24 mouse cellular contexts compared by ENCODE assay signal in the genomic region with DNA sequence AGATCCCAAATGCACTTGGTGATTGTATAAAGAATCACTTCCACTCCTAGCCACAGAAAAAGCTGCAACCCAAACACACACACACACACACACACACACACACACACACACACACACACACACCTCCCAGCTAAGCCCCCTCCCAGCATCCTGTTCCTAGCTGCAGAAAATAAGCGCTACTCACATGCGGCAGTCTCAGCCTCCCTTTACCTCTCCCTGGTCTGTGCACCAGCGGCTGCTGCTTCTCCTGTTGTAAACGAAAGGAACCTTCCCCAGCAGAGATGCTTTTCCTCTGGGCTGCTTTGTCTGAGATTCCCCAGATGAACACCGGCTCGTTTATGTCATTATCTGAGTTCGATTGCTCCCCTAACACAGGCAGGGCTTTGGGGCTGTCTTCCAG. TPM values are rescaled to one million over a fixed set of nuclear protein-coding genes. Genes with fewer than 3 reads are reported as not detected.
DNase-seq lines count a peak whose midpoint lies in the region; ATAC-seq and TF ChIP-seq lines count a peak whose summit lies in the region.
"Had no signal": no experiment of that assay in that cellular context is flagged by ENCODE, and none has a peak within 500 bp of the region (broad histone marks: within the 10 kb centered on the region; RNA-seq: fewer than 3 reads in every experiment).

A gene (minus strand): TSS at position 223 of the 400 bp plus-strand sequence.

- TF ChIP-seq POLR2A in olfactory bulb, adult 2 months (IDR thresholded peaks at IDR 0.05; ENCODE audit: insufficient read depth, low read depth, low read length) = no peak

- H3K9me3 ChIP-seq in hindbrain, embryonic 13.5 days = no peaks in the 10 kb centered on the region
- H3K9me3 ChIP-seq in hindbrain, embryonic 11.5 days (ENCODE audit: control insufficient read depth, low read length) = no peaks in the 10 kb centered on the region
- H3K9me3 ChIP-seq in megakaryocyte, embryonic 14.5 days = 0 out of 2 replicates have a peak, but pooled peaks cover 2% of the 10 kb centered on the region
- H3K9me3 ChIP-seq: embryonic facial prominence, embryonic 13.5 days; intestine, embryonic 15.5 days; kidney, embryonic 15.5 days; liver, embryonic 12.5 days; stomach, embryonic 15.5 days had no signal

- no peaks in the 10 kb centered on the region for H3K27me3 ChIP-seq in hindbrain, embryonic 13.5 days
- no peaks in the 10 kb centered on the region for H3K27me3 ChIP-seq in hindbrain, embryonic 11.5 days (ENCODE audit: control insufficient read depth, insufficient read depth, low read length)
- no peaks in the 10 kb centered on the region for H3K27me3 ChIP-seq in megakaryocyte, embryonic 14.5 days (replicated peaks)
- H3K27me3 ChIP-seq: embryonic facial prominence, embryonic 13.5 days; intestine, embryonic 15.5 days; kidney, embryonic 15.5 days; liver, embryonic 12.5 days; stomach, embryonic 15.5 days had no signal

- no peak for ATAC-seq in hindbrain, embryonic 13.5 days (ENCODE audit: low FRiP score)
- no peak for ATAC-seq in hindbrain, embryonic 11.5 days (ENCODE audit: low FRiP score)
- ATAC-seq in megakaryocyte, adult 5-6 weeks (ENCODE audit: poor library complexity, severe bottlenecking) = no peak
- ATAC-seq: intestine, embryonic 15.5 days; liver, embryonic 12.5 days had no signal

- H3K4me2 ChIP-seq in hindbrain, embryonic 13.5 days = peak within 1 kb of the TSS; percentile 26; the same call in 1 of the 2 replicates
- H3K4me2 ChIP-seq in hindbrain, embryonic 11.5 days (replicated peaks; ENCODE audit: low read depth, low read length) = no peak within 1 kb of the TSS
- H3K4me2 ChIP-seq: embryonic facial prominence, embryonic 13.5 days; heart, embryonic 11.5 days; intestine, embryonic 15.5 days; kidney, embryonic 15.5 days; liver, embryonic 12.5 days; lung, embryonic 14.5 days; stomach, embryonic 15.5 days had no signal

- no peak for TF ChIP-seq CTCF in olfactory bulb, adult 2 months (IDR thresholded peaks at IDR 0.05; ENCODE audit: insufficient read depth, low read depth, low read length)

- 0 out of 2 replicates have a peak within 1 kb of the TSS, but pooled peaks have one; percentile 31 for H3K9ac ChIP-seq in hindbrain, embryonic 13.5 days
- H3K9ac ChIP-seq in hindbrain, embryonic 11.5 days (ENCODE audit: low read depth, low read length) = no peak within 1 kb of the TSS
- H3K9ac ChIP-seq: embryonic facial prominence, embryonic 13.5 days; intestine, embryonic 15.5 days; kidney, embryonic 15.5 days; liver, embryonic 12.5 days; lung, embryonic 14.5 days; stomach, embryonic 15.5 days had no signal

- no peak within 1 kb of the TSS for H3K4me3 ChIP-seq in hindbrain, embryonic 13.5 days
- H3K4me3 ChIP-seq in hindbrain, embryonic 11.5 days (ENCODE audit: low read depth, low read length) = no peak within 1 kb of the TSS
- peak within 1 kb of the TSS; percentile 66 for H3K4me3 ChIP-seq in megakaryocyte, embryonic 14.5 days (replicated peaks)
- peak within 1 kb of the TSS; percentile 44 for H3K4me3 ChIP-seq in olfactory bulb, adult 2 months (ENCODE audit: insufficient read depth, low read depth, low read length)
- H3K4me3 ChIP-seq: embryonic facial prominence, embryonic 13.5 days; intestine, embryonic 15.5 days; kidney, embryonic 15.5 days; liver, embryonic 12.5 days; stomach, embryonic 15.5 days had no signal

- WGBS in hindbrain, embryonic 13.5 days = 44% methylated on average over 7 of the region's 7 CpGs
- 56% methylated on average over 7 of the region's 7 CpGs for WGBS in hindbrain, embryonic 11.5 days
- 22% methylated on average over 7 of the region's 7 CpGs for WGBS in olfactory bulb, adult 2 months

- 0 out of 2 replicates have a peak, but pooled peaks cover 10% of the 10 kb centered on the region for H3K4me1 ChIP-seq in hindbrain, embryonic 13.5 days (replicated peaks)
- no peaks in the 10 kb centered on the region for H3K4me1 ChIP-seq in hindbrain, embryonic 11.5 days (replicated peaks; ENCODE audit: control insufficient read depth, insufficient read depth, low read length)
- no peaks in the 10 kb centered on the region for H3K4me1 ChIP-seq in megakaryocyte, embryonic 14.5 days
- H3K4me1 ChIP-seq in olfactory bulb, adult 2 months (ENCODE audit: control insufficient read depth, insufficient read depth, low read length) = peaks cover 10% of the 10 kb centered on the region
- H3K4me1 ChIP-seq: liver, embryonic 12.5 days; stomach, embryonic 15.5 days had no signal

- H3K36me3 ChIP-seq in hindbrain, embryonic 13.5 days = no peaks in the 10 kb centered on the region
- no peaks in the 10 kb centered on the region for H3K36me3 ChIP-seq in hindbrain, embryonic 11.5 days (ENCODE audit: control insufficient read depth, insufficient read depth, low read length)
- no peaks in the 10 kb centered on the region for H3K36me3 ChIP-seq in megakaryocyte, embryonic 14.5 days (replicated peaks; ENCODE audit: low read length)
- H3K36me3 ChIP-seq: embryonic facial prominence, embryonic 13.5 days; intestine, embryonic 15.5 days; kidney, embryonic 15.5 days; liver, embryonic 12.5 days; stomach, embryonic 15.5 days had no signal

- peak within 1 kb of the TSS; percentile 25; the same call in 1 of the 2 replicates for H3K27ac ChIP-seq in hindbrain, embryonic 13.5 days
- H3K27ac ChIP-seq in hindbrain, embryonic 11.5 days (ENCODE audit: low read depth, low read length) = no peak within 1 kb of the TSS
- H3K27ac ChIP-seq in olfactory bulb, adult 2 months (ENCODE audit: insufficient read depth, low read depth, low read length) = peak within 1 kb of the TSS; percentile 64
- H3K27ac ChIP-seq: embryonic facial prominence, embryonic 13.5 days; intestine, embryonic 15.5 days; kidney, embryonic 15.5 days; liver, embryonic 12.5 days; stomach, embryonic 15.5 days had no signal

- DNase-seq in hindbrain, embryonic 11.5 days (ENCODE audit: low spot score) = no peak
- no peak for DNase-seq in urinary bladder, adult 2 months (ENCODE audit: low spot score)
- no peak for DNase-seq in urinary bladder, postnatal 36 days (ENCODE audit: low spot score in 2 of 2)
- DNase-seq in embryo, embryonic 11 days = no peak
- DNase-seq: adrenal gland, postnatal 10 days; cerebellum, adult 18-20 months; heart, postnatal 14 days; lung, embryonic 14.5 days; lung, postnatal 4 days had no signal

RNA-seq across cellular contexts. Expression of the gene that starts here (rescaled TPM):
- 2.0 and 2.8 TPM in 2 replicates for polyA plus RNA-seq in hindbrain, embryonic 13.5 days (2015; fragmentation: Nextera tagmentation; extraction: Ambion mirVana)
- 2.1 TPM in 2 replicates for polyA plus RNA-seq in hindbrain, embryonic 11.5 days (2014; fragmentation: Nextera tagmentation; extraction: Ambion mirVana)
- polyA plus RNA-seq in megakaryocyte, embryonic 14.5 days (2012; ENCODE audit: insufficient read depth, low replicate concordance) = 0.56 TPM in 1 of 2 replicates, not detected in the other
- not detected in 2 replicates for total RNA-seq in megakaryocyte, adult 5-6 weeks (2015)
- not detected in 2 replicates for total RNA-seq in megakaryocyte, adult 5-6 weeks (2017)
- 26.4 and 27.0 TPM in 2 replicates for polyA plus RNA-seq in urinary bladder, adult 2 months (2012; rRNA removed)
- not detected in 2 replicates for polyA plus RNA-seq in olfactory bulb, adult 2 months (2012; ENCODE audit: insufficient read depth, insufficient read length, low replicate concordance, missing spikeins)
- total RNA-seq: monocyte, adult 5-6 weeks; neutrophil, adult 5-6 weeks had no signal
- polyA plus RNA-seq: C2C12; large intestine, adult 2 months; liver, embryonic 12.5 days; spleen, adult 2 months had no signal

Comparison
In these comparisons a context has a peak if more than half of its experiments do, and no peak if none do; other contexts are left out.
1. H3K4me3 ChIP-seq: peak in megakaryocyte, embryonic 14.5 days (single experiment) and olfactory bulb, adult 2 months (single experiment); none in hindbrain, embryonic 13.5 days (single experiment) and hindbrain, embryonic 11.5 days (single experiment).